Mouse (Mus musculus) lung, embryonic 16.5 days (tissue): Measurements from ENCODE around the gene Pygm. TPM values are rescaled to one million over a fixed set of nuclear protein-coding genes. Genes with fewer than 3 reads are reported as not detected.
A peak's percentile ranks its signal among the peaks of the same experiment; 100 is the strongest.

Experiments used
- ATAC-seq: fragments of 200-750 bp; cut with Nextera tagmentation; 2 replicates; pipeline ENCODE4 v1.8.0; 2017; ENCODE audit warnings: low read depth, mild to moderate bottlenecking, moderate library complexity
- H3K27ac ChIP-seq: fragments of 300-500 bp; sonication (generic); 2 replicates; pipeline ENCODE4 v1.5.1; 2014; ENCODE audit warnings: mild to moderate bottlenecking, control low read depth, low read length
- H3K27me3 ChIP-seq: fragments of 300-500 bp; sonication (generic); 2 replicates; pipeline ENCODE4 v1.6.1; 2014; ENCODE audit warnings: low read depth, low read length, mixed read lengths; ENCODE audit not compliant: control insufficient read depth, insufficient read depth
- H3K36me3 ChIP-seq: fragments of 300-500 bp; sonication (generic); 2 replicates; pipeline ENCODE4 v1.6.1; 2014; ENCODE audit warnings: low read length; ENCODE audit not compliant: control insufficient read depth, insufficient read depth
- H3K4me1 ChIP-seq: fragments of 300-500 bp; sonication (generic); replicated peaks from 2 replicates; pipeline ENCODE4 v1.6.1; 2014; ENCODE audit warnings: low read length, mixed read lengths; ENCODE audit not compliant: control insufficient read depth, insufficient read depth
- H3K4me2 ChIP-seq: fragments of 300-500 bp; sonication (generic); 2 replicates; pipeline ENCODE4 v1.6.1; 2014; ENCODE audit warnings: low read depth, low read length, control low read depth
- H3K4me3 ChIP-seq: fragments of 300-500 bp; sonication (generic); 2 replicates; pipeline ENCODE4 v1.5.1; 2014; ENCODE audit warnings: mild to moderate bottlenecking, low read length, control low read depth
- H3K9ac ChIP-seq: fragments of 300-500 bp; sonication (generic); 2 replicates; pipeline ENCODE4 v1.6.1; 2014; ENCODE audit warnings: low read length, control low read depth
- H3K9me3 ChIP-seq: fragments of 300-500 bp; sonication (generic); 2 replicates; pipeline ENCODE4 v1.6.1; 2016; ENCODE audit warnings: low read length; ENCODE audit not compliant: control insufficient read depth
- WGBS: fragments of 180-500 bp; shearing (Covaris S2); extraction: QIAGEN DNeasy Blood & Tissue Kit; methylation state at CpG from one replicate; pipeline ENCODE4 v1.1.7; 2014; 5-methylcytosine and 5-hydroxymethylcytosine counted together
- polyA plus RNA-seq: library from polyadenylated mRNA; unstranded; fragments of >200 nt; fragmentation: Nextera tagmentation; extraction: Ambion mirVana; gene quantifications from 2 replicates; pipeline ENCODE4 v1.2.1, GENCODE M21; 2015

Gene Pygm
- polyA plus RNA-seq, 1 experiment from 2014 or later = 28.6 TPM

GRCm38 (mm10) chr19:6348717-6349116 is 35.5 kb upstream of the Pygm start:
- ATAC-seq = 0 out of 2 replicates have a peak, but pooled peaks have one; percentile 24
- 61% methylated on average over 9 of the region's 9 CpGs for WGBS
- peaks cover 18% of the 10 kb centered on the region for H3K36me3 ChIP-seq
- peak overlapping the region; percentile 76 for H3K27ac ChIP-seq
- H3K27me3 ChIP-seq = no peaks in the 10 kb centered on the region
- no peak overlapping the region for H3K4me3 ChIP-seq
- no peak overlapping the region for H3K4me2 ChIP-seq
- no peaks in the 10 kb centered on the region; the same call in 1 of the 2 replicates for H3K4me1 ChIP-seq
- H3K9ac ChIP-seq = no peak overlapping the region
- no peaks in the 10 kb centered on the region for H3K9me3 ChIP-seq

GRCm38 (mm10) chr19:6349215-6349983 is 34.8 kb upstream of the Pygm start:
- H3K9ac ChIP-seq = no peak overlapping the region

GRCm38 (mm10) chr19:6351431-6352106 is 32.6 kb upstream of the Pygm start:
- 54% methylated on average over 13 of the region's 14 CpGs for WGBS
- ATAC-seq = no peak
- no peak overlapping the region for H3K9ac ChIP-seq

More at GRCm38 (mm10) chr19:6349215-6349983, 34.8 kb upstream of the Pygm start:
- WGBS = 27% methylated on average over 14 of the region's 14 CpGs
- ATAC-seq = peak; percentile 70
- Histone ChIP-seq H3K27ac (peak overlapping the region; percentile 76), H3K9me3 (no peaks in the 10 kb centered on the region), H3K4me3 (no peak overlapping the region), H3K36me3 (peaks cover 18% of the 10 kb centered on the region), H3K4me1 (no peaks in the 10 kb centered on the region; the same call in 1 of the 2 replicates), H3K27me3 (no peaks in the 10 kb centered on the region), H3K4me2 (no peak overlapping the region)

GRCm38 (mm10) chr19:6352107-6352505 is 32.1 kb upstream of the Pygm start:
- Histone ChIP-seq H3K4me3 (no peak overlapping the region), H3K27me3 (no peaks in the 10 kb centered on the region), H3K9ac (no peak overlapping the region), H3K4me2 (no peak overlapping the region), H3K27ac (no peak overlapping the region), H3K9me3 (no peaks in the 10 kb centered on the region), H3K36me3 (peaks cover 5% of the 10 kb centered on the region; the same call in 1 of the 2 replicates), H3K4me1 (no peaks in the 10 kb centered on the region; the same call in 1 of the 2 replicates)
- ATAC-seq = no peak
- 77% methylated on average over 2 of the region's 2 CpGs for WGBS

More at GRCm38 (mm10) chr19:6351431-6352106, 32.6 kb upstream of the Pygm start:
- Histone ChIP-seq H3K9me3 (no peaks in the 10 kb centered on the region), H3K27ac (no peak overlapping the region), H3K27me3 (no peaks in the 10 kb centered on the region), H3K36me3 (peaks cover 10% of the 10 kb centered on the region), H3K4me1 (no peaks in the 10 kb centered on the region; the same call in 1 of the 2 replicates), H3K4me3 (no peak overlapping the region), H3K4me2 (no peak overlapping the region)

GRCm38 (mm10) chr19:6354030-6354429 is 30.2 kb upstream of the Pygm start:
- no peaks in the 10 kb centered on the region for H3K27me3 ChIP-seq
- no peaks in the 10 kb centered on the region; the same call in 1 of the 2 replicates for H3K4me1 ChIP-seq
- H3K36me3 ChIP-seq = peaks cover 4% of the 10 kb centered on the region; the same call in 1 of the 2 replicates
- 72% methylated on average over 7 of the region's 7 CpGs for WGBS
- H3K27ac ChIP-seq = no peak overlapping the region
- no peak overlapping the region for H3K9ac ChIP-seq
- H3K9me3 ChIP-seq = no peaks in the 10 kb centered on the region
- H3K4me3 ChIP-seq = no peak overlapping the region
- ATAC-seq = no peak
- H3K4me2 ChIP-seq = no peak overlapping the region

- Histone ChIP-seq H3K36me3 (peaks cover 12% of the 10 kb centered on the region), H3K27ac (no peak overlapping the region), H3K4me3 (no peak overlapping the region), H3K27me3 (no peaks in the 10 kb centered on the region), H3K4me2 (no peak overlapping the region), H3K9ac (no peak overlapping the region), H3K4me1 (peaks cover 16% of the 10 kb centered on the region), H3K9me3 (no peaks in the 10 kb centered on the region)
- ATAC-seq = no peak
- WGBS = 97% methylated on average over 3 of the region's 3 CpGs
These were observed 22.9 kb upstream of the Pygm start for GRCm38 (mm10) chr19:6361291-6361690.

GRCm38 (mm10) chr19:6363091-6363410 is 21.1 kb upstream of the Pygm start:
- no peak for ATAC-seq
- no peaks in the 10 kb centered on the region for H3K9me3 ChIP-seq
- H3K36me3 ChIP-seq = peaks cover 24% of the 10 kb centered on the region
- peaks cover 16% of the 10 kb centered on the region for H3K4me1 ChIP-seq
- peak overlapping the region; percentile 79 for H3K27ac ChIP-seq
- under 1% methylated on average over 11 of the region's 11 CpGs for WGBS
- peak overlapping the region; percentile 69 for H3K9ac ChIP-seq
- H3K4me2 ChIP-seq = peak overlapping the region; percentile 82
- no peaks in the 10 kb centered on the region for H3K27me3 ChIP-seq
- H3K4me3 ChIP-seq = peak overlapping the region; percentile 99

GRCm38 (mm10) chr19:6363411-6364240 is 20.6 kb upstream of the Pygm start, which contains the start of gene Sf1:
TSS of gene Sf1 (plus strand) at chr19:6363690.
- peak; percentile 98 for ATAC-seq
- H3K9ac ChIP-seq = peak within 1 kb of the TSS; percentile 99
- peak within 1 kb of the TSS; percentile 99 for H3K4me3 ChIP-seq
- peaks cover 16% of the 10 kb centered on the region for H3K4me1 ChIP-seq
- H3K4me2 ChIP-seq = peak within 1 kb of the TSS; percentile 95
- H3K9me3 ChIP-seq = no peaks in the 10 kb centered on the region
- peak within 1 kb of the TSS; percentile 99 for H3K27ac ChIP-seq
- no peaks in the 10 kb centered on the region for H3K27me3 ChIP-seq
- peaks cover 24% of the 10 kb centered on the region for H3K36me3 ChIP-seq
- WGBS = under 1% methylated on average over 84 of the region's 85 CpGs
